Mouse (Mus musculus) cerebral cortex, adult 2 months (tissue): ENCODE measurements around the gene Tmem251.

Experiments used
- WGBS: fragments of 180-500 bp; shearing (Covaris S2); methylation state at CpG from one replicate; pipeline ENCODE4 v1.1.7; 2018; 5-methylcytosine and 5-hydroxymethylcytosine counted together

Gene Tmem251

GRCm38 (mm10) chr12:102709896-102710295, 33.7 kb upstream of the Tmem251 start:
- 90% methylated on average over 5 of the region's 5 CpGs for whole genome bisulfite sequencing

GRCm38 (mm10) chr12:102710851-102711375, 32.6 kb upstream of the Tmem251 start:
- 60% methylated on average over 4 of the region's 4 CpGs for WGBS

GRCm38 (mm10) chr12:102713153-102713865, 30.3 kb upstream of the Tmem251 start:
- WGBS, result 73% methylated on average over 20 of the region's 20 CpGs

GRCm38 (mm10) chr12:102714116-102714515, 29.4 kb upstream of the Tmem251 start:
- 91% methylated on average over 2 of the region's 2 CpGs for WGBS

- WGBS, result 92% methylated on average over 10 of the region's 10 CpGs
These were observed 28.7 kb upstream of the Tmem251 start for GRCm38 (mm10) chr12:102714654-102715395.

GRCm38 (mm10) chr12:102719552-102720315, 23.8 kb upstream of the Tmem251 start:
- WGBS, result 16% methylated on average over 13 of the region's 13 CpGs

- WGBS, result 59% methylated on average over 11 of the region's 11 CpGs
These were observed 21.1 kb upstream of the Tmem251 start for GRCm38 (mm10) chr12:102722451-102722850.

GRCm38 (mm10) chr12:102722966-102723365, 20.6 kb upstream of the Tmem251 start:
- WGBS, result 79% methylated on average over 8 of the region's 8 CpGs

GRCm38 (mm10) chr12:102723861-102724260, 19.7 kb upstream of the Tmem251 start:
- WGBS, result 33% methylated on average over 6 of the region's 6 CpGs

GRCm38 (mm10) chr12:102725146-102725545, 18.4 kb upstream of the Tmem251 start:
- 90% methylated on average over 6 of the region's 6 CpGs for WGBS

GRCm38 (mm10) chr12:102725761-102726175, 17.8 kb upstream of the Tmem251 start:
- 46% methylated on average over 7 of the region's 7 CpGs for WGBS

GRCm38 (mm10) chr12:102729855-102730797, 13.4 kb upstream of the Tmem251 start:
- WGBS, result 49% methylated on average over 26 of the region's 26 CpGs

GRCm38 (mm10) chr12:102730798-102731619, 12.6 kb upstream of the Tmem251 start:
- 26% methylated on average over 16 of the region's 16 CpGs for WGBS

- 18% methylated on average over 4 of the region's 5 CpGs for WGBS
These were observed 10.2 kb upstream of the Tmem251 start for GRCm38 (mm10) chr12:102733381-102733780.

- 67% methylated on average over 5 of the region's 5 CpGs for WGBS
These were observed 4.5 kb upstream of the Tmem251 start for GRCm38 (mm10) chr12:102739096-102739495.

GRCm38 (mm10) chr12:102740285-102740684, 3.3 kb upstream of the Tmem251 start:
- WGBS, result 60% methylated on average over 3 of the region's 3 CpGs

GRCm38 (mm10) chr12:102742056-102742455, 1.5 kb upstream of the Tmem251 start:
- WGBS, result 88% methylated on average over 7 of the region's 7 CpGs

- under 1% methylated on average over 33 of the region's 33 CpGs for WGBS
These were observed 450 bp upstream of the Tmem251 start for GRCm38 (mm10) chr12:102743036-102743588.

GRCm38 (mm10) chr12:102744839-102745238, 1.3 kb downstream of the Tmem251 start:
- WGBS, result 36% methylated on average over 6 of the region's 6 CpGs

GRCm38 (mm10) chr12:102748256-102748655, 4.7 kb downstream of the Tmem251 start:
- 63% methylated on average over 3 of the region's 3 CpGs for WGBS
